Mouse (Mus musculus): ENCODE data around the gene Usf2. TPM values are rescaled to one million over a fixed set of nuclear protein-coding genes. Genes with fewer than 3 reads are reported as not detected.

The Usf2 gene
- polyA plus RNA-seq, 1 experiment = 89.6 TPM

DNA sequence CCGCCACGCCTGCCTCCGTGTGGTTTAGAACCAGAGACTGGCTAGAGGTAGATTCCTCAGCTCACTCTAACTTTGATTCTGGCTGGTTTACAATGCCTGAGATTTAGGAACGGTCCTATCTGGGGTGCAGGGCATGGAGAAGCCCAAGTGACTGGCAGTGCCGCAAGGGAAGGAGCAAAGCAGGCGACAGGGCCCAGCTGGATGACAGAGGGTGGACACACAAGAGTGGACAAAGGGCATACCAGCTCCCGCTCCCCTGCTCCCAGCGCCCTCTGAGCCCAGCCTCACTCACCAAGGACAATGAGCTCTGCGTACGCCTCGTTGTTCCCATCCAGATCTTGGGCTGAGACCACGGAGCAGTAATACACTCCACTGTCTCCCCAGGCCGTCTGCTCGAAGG is 9.1 kb upstream of the Usf2 start:
- peaks cover 2% of the 10 kb centered on the region for H3K4me1 ChIP-seq (ENCODE audit: control insufficient read depth, insufficient read depth, low read length)
- WGBS = 85% methylated on average over 14 of the region's 14 CpGs
- H3K27ac ChIP-seq (ENCODE audit: control insufficient read depth, insufficient read depth, low read depth, low read length, poor library complexity) = no peak overlapping the region
- no peak overlapping the region for H3K4me3 ChIP-seq (replicated peaks; ENCODE audit: control insufficient read depth, low read depth, low read length)
- TF ChIP-seq POLR2A (IDR thresholded peaks at IDR 0.05; ENCODE audit: borderline replicate concordance, control insufficient read depth, low read depth, low read length) (no peak), CTCF (IDR thresholded peaks at IDR 0.05; ENCODE audit: control insufficient read depth, insufficient read depth, low read length) (no peak)

GRCm38 (mm10) chr7:30964366-30964765 is 7.8 kb upstream of the Usf2 start:
- no peak overlapping the region for H3K4me3 ChIP-seq (replicated peaks; ENCODE audit: control insufficient read depth, low read depth, low read length)
- H3K4me1 ChIP-seq (ENCODE audit: control insufficient read depth, insufficient read depth, low read length) = peaks cover 2% of the 10 kb centered on the region
- no peak overlapping the region for H3K27ac ChIP-seq (ENCODE audit: control insufficient read depth, insufficient read depth, low read depth, low read length, poor library complexity)
- TF ChIP-seq CTCF (IDR thresholded peaks at IDR 0.05; ENCODE audit: control insufficient read depth, insufficient read depth, low read length) (no peak), POLR2A (IDR thresholded peaks at IDR 0.05; ENCODE audit: borderline replicate concordance, control insufficient read depth, low read depth, low read length) (no peak)
- WGBS = 88% methylated on average over 7 of the region's 7 CpGs

DNA sequence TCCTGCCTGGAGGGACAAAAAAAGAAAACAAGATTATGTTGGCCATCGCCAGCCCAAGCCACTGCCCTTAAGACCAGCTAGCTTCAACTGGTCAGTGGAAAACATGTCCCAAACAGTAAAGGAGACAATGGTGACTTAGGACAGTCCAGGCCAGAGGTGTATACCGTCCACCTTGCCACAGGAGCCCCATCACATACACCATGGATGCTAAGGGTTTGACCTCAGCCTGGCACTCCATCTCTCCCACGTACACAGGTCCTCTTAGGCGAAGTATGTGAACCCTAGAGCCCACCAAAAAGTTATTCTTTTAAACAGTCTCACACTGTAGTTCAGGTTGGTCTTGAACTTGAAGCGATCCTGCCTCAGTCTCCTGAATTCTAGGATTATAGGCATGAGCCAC is 6.3 kb upstream of the Usf2 start:
- Histone ChIP-seq H3K4me3 (replicated peaks; ENCODE audit: control insufficient read depth, low read depth, low read length) (no peak overlapping the region), H3K27ac (ENCODE audit: control insufficient read depth, insufficient read depth, low read depth, low read length, poor library complexity) (no peak overlapping the region), H3K4me1 (ENCODE audit: control insufficient read depth, insufficient read depth, low read length) (peaks cover 2% of the 10 kb centered on the region)
- WGBS = 77% methylated on average over 5 of the region's 5 CpGs
- no peak for TF ChIP-seq POLR2A (IDR thresholded peaks at IDR 0.05; ENCODE audit: borderline replicate concordance, control insufficient read depth, low read depth, low read length)
- TF ChIP-seq CTCF (IDR thresholded peaks at IDR 0.05; ENCODE audit: control insufficient read depth, insufficient read depth, low read length) = no peak

- Histone ChIP-seq H3K4me3 (replicated peaks; ENCODE audit: control insufficient read depth, low read depth, low read length) (no peak overlapping the region), H3K4me1 (ENCODE audit: control insufficient read depth, insufficient read depth, low read length) (no peaks in the 10 kb centered on the region; the same call in 1 of the 2 replicates), H3K27ac (ENCODE audit: control insufficient read depth, insufficient read depth, low read depth, low read length, poor library complexity) (no peak overlapping the region)
- no peak for TF ChIP-seq POLR2A (IDR thresholded peaks at IDR 0.05; ENCODE audit: borderline replicate concordance, control insufficient read depth, low read depth, low read length)
- no peak for TF ChIP-seq CTCF (IDR thresholded peaks at IDR 0.05; ENCODE audit: control insufficient read depth, insufficient read depth, low read length)
- WGBS = 85% methylated on average over 6 of the region's 6 CpGs
These were observed 3.3 kb upstream of the Usf2 start for GRCm38 (mm10) chr7:30959786-30960349.

DNA sequence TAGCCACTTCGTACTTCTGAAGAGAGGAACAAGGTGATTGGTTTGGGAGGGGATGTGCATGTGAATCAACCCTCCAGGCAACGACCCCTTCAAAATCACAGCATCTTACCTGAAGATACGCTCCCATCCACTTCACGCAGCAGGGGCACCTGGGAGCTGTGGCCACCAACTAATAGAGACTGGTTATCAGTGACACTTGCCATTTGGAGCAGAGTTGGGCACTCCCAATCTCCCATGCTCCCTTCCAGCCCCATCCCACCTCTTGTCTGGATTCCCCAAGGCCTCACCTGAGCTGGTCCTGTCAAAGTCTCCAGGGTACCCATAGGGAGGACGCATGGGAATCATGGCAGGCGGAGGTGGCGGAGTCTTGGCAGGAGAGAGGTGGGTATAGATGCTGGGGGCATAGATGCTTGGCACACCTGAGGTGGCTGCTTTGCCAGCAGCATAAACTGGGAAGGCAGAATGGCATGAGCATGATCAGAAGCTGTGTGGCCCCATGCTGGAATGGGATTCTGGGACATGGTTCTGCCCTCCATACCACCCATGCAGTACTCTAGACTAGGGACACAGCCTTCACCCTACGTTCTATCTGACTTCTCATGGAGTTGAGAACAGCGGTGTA is 2.4 kb upstream of the Usf2 start:
- 88% methylated on average over 9 of the region's 9 CpGs for WGBS
- TF ChIP-seq POLR2A (IDR thresholded peaks at IDR 0.05; ENCODE audit: borderline replicate concordance, control insufficient read depth, low read depth, low read length) (no peak), CTCF (IDR thresholded peaks at IDR 0.05; ENCODE audit: control insufficient read depth, insufficient read depth, low read length) (no peak)
- H3K27ac ChIP-seq (ENCODE audit: control insufficient read depth, insufficient read depth, low read depth, low read length, poor library complexity) = no peak overlapping the region

DNA sequence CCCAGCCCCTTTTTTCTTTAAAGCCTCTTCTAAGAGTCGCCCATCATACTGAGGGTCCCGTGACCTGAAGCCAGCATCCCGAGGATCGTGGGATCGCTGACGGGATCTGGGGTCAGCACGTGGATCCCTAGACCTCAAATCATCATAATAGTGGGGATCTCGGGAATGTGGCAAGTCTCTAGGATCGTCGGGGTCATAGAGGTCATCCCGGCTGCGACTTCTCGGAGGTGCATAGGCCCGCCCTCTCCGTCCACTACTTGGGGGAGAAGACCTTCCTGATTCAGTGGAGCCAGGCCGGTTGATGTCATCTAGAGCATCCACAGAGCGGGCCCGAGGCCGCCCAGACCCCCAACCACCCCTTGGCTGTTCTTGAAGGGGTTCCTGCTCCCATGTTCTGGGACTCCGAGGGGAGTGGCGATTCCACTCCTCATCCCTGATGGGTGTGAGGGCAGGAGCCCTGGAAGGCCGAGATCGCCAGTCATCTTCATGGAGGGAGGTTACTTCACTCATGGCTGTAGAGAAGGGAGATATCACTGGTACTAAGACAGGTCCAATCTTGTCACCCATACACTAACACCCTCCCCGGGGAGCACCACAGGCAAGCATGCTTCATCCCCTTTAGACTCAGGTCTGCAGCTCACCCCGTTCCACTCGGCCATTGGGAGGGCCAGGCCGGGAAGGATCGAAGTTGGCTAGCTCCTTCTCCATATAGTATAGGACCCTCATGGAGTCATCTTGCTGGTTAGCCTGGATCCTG is 1.7 kb upstream of the Usf2 start:
- TF ChIP-seq CTCF (IDR thresholded peaks at IDR 0.05; ENCODE audit: control insufficient read depth, insufficient read depth, low read length) (no peak), POLR2A (IDR thresholded peaks at IDR 0.05; ENCODE audit: borderline replicate concordance, control insufficient read depth, low read depth, low read length) (no peak)
- 86% methylated on average over 28 of the region's 28 CpGs for WGBS
- Histone ChIP-seq H3K4me1 (ENCODE audit: control insufficient read depth, insufficient read depth, low read length) (peaks cover 3% of the 10 kb centered on the region; the same call in 1 of the 2 replicates), H3K27ac (ENCODE audit: control insufficient read depth, insufficient read depth, low read depth, low read length, poor library complexity) (no peak overlapping the region), H3K4me3 (replicated peaks; ENCODE audit: control insufficient read depth, low read depth, low read length) (no peak overlapping the region)

More for the DNA sequence above, 2.4 kb upstream of the Usf2 start:
- Histone ChIP-seq H3K4me3 (replicated peaks; ENCODE audit: control insufficient read depth, low read depth, low read length) (no peak overlapping the region), H3K4me1 (ENCODE audit: control insufficient read depth, insufficient read depth, low read length) (peaks cover 1% of the 10 kb centered on the region; the same call in 1 of the 2 replicates)

- WGBS = under 1% methylated on average over 43 of the region's 43 CpGs
- Histone ChIP-seq H3K27ac (ENCODE audit: control insufficient read depth, insufficient read depth, low read depth, low read length, poor library complexity) (peak overlapping the region; percentile 99), H3K4me1 (ENCODE audit: control insufficient read depth, insufficient read depth, low read length) (peaks cover 3% of the 10 kb centered on the region; the same call in 1 of the 2 replicates), H3K4me3 (replicated peaks; ENCODE audit: control insufficient read depth, low read depth, low read length) (peak overlapping the region; percentile 97)
- no peak for TF ChIP-seq CTCF (IDR thresholded peaks at IDR 0.05; ENCODE audit: control insufficient read depth, insufficient read depth, low read length)
- peak; percentile 77; the same call in 1 of the 2 replicates for TF ChIP-seq POLR2A (IDR thresholded peaks at IDR 0.05; ENCODE audit: borderline replicate concordance, control insufficient read depth, low read depth, low read length)
These were observed 772 bp upstream of the Usf2 start for GRCm38 (mm10) chr7:30957367-30957783.

DNA sequence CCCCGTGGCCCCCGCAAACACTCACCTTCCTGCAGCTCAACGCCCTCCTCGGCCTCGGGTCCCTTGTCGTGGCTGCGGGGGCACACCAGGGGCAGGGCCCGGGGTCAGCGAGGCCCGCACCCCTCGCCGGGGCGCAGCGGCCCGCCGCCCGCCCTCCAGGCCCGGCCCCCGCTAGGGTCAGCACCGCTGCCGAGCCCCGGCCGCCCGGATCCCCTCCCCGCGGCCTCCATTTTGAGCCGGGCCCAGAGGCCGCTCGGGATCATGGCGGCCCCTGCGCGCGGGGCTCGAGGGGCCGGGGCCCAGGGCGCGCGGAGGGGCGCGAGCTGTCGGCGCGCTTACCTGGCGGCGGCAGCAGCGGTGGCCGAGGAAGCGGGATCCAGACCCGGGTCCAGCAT is 249 bp downstream of the Usf2 start:
- Histone ChIP-seq H3K4me3 (replicated peaks; ENCODE audit: control insufficient read depth, low read depth, low read length) (peak overlapping the region; percentile 80), H3K27ac (ENCODE audit: control insufficient read depth, insufficient read depth, low read depth, low read length, poor library complexity) (peak overlapping the region; percentile 99), H3K4me1 (ENCODE audit: control insufficient read depth, insufficient read depth, low read length) (peaks cover 3% of the 10 kb centered on the region; the same call in 1 of the 2 replicates)
- TF ChIP-seq POLR2A (IDR thresholded peaks at IDR 0.05; ENCODE audit: borderline replicate concordance, control insufficient read depth, low read depth, low read length) (no peak), CTCF (IDR thresholded peaks at IDR 0.05; ENCODE audit: control insufficient read depth, insufficient read depth, low read length) (no peak)
- under 1% methylated on average over 35 of the region's 49 CpGs for WGBS
